Mouse (Mus musculus): ENCODE measurements at regions not wholly inside any gene's neighbourhood (a gene's known extent, or its start where the extent isn't known, plus 50 kb on each side); places are given as distances from the start of the nearest gene placed in this dataset.

DNA sequence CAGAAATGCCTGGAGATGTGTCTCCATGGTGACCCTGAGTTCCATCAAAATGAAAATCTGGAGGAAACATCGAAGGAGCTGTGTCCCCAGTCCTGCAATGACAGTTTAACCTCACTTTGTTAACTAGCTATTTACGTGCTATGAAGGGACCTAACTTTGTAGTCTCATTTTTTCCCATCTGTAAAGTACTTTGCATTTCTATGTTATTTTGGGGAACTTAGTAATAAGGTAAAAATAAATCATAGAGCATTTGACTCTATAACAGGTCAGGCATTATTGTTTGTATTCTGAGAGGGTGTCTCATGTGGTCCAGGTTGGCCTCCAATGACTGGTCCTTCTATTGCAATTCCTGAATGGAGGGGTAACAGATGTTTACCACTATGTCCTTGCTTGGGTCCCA is 513.6 kb upstream of the Adgrl2 start:
- TF ChIP-seq CTCF (IDR thresholded peaks at IDR 0.05; ENCODE audit: borderline replicate concordance, control insufficient read depth, extremely low read depth, insufficient read depth, low read length, poor library complexity) = no peak
- no peak for TF ChIP-seq POLR2A (IDR thresholded peaks at IDR 0.05; ENCODE audit: control insufficient read depth, extremely low read depth, insufficient read depth, low read length, poor library complexity)

Data from thymus, adult 2 months (tissue).